Mouse (Mus musculus) heart, adult 2 months (tissue): Measurements from ENCODE around the gene Cd38.

Source experiments
- CTCF ChIP-seq: fragments of 200-600 bp; IDR thresholded peaks from 2 replicates; pipeline ENCODE4 v1.8.1; 2022; ENCODE audit warnings: antibody characterized with exemption, mild to moderate bottlenecking, moderate library complexity
- EP300 ChIP-seq: fragments of 200-500 bp; IDR thresholded peaks from 2 replicates; pipeline ENCODE4 v1.6.1; 2011; ENCODE audit warnings: low read depth, low read length, control low read depth; ENCODE audit not compliant: insufficient read depth

DNA sequence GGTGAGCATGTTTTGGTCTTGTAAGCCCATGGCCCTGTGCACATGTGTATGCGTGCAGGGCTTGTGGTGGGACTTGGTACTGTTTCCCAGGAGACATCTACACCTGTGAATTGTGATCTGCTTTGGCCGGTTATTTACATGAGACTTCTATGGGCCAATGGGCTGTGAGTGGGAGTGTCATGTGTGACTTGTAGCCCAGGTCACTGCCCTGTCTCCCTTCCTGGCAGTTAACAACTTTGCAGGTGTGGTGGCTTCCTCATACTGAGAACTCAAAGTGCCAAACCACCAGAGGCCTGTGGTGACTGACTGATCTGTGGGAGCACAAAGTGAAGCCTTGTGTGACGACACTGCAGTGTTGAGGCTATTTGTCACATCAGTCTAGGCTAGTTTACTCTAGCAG, 43.8 kb upstream of the Cd38 start:
- TF ChIP-seq EP300 (no peak), CTCF (no peak)
